Mouse (Mus musculus): ENCODE measurements around the gene Myo9a.

- TF ChIP-seq CTCF (IDR thresholded peaks at IDR 0.05; ENCODE audit: borderline replicate concordance, extremely low read depth, insufficient read depth, insufficient read length) (no peak), POLR2A (IDR thresholded peaks at IDR 0.05; ENCODE audit: borderline replicate concordance, extremely low read depth, insufficient read depth, insufficient read length, poor library complexity, severe bottlenecking) (peak; percentile 78)
Measured at GRCm38 (mm10) chr9:59750267-59751065, at the start of gene Myo9a, which contains the start of gene Senp8.
